Mouse (Mus musculus): ENCODE data around the gene Ihh. TPM values are rescaled to one million over a fixed set of nuclear protein-coding genes. Genes with fewer than 3 reads are reported as not detected.

Ihh gene
- polyA plus RNA-seq, 1 experiment from 2014 or later, result 24.9 TPM

- peak overlapping the region; percentile 84 for H3K9ac ChIP-seq (ENCODE audit: low read depth, low read length)
Observed at GRCm38 (mm10) chr1:74948784-74949665, 2.4 kb downstream of the Ihh start.

GRCm38 (mm10) chr1:74947986-74948670, 3.3 kb downstream of the Ihh start:
- Histone ChIP-seq H3K36me3 (ENCODE audit: control insufficient read depth, insufficient read depth) (peaks cover 20% of the 10 kb centered on the region; the same call in 1 of the 2 replicates), H3K4me1 (replicated peaks; ENCODE audit: control insufficient read depth, insufficient read depth, low read length) (peaks cover 3% of the 10 kb centered on the region; the same call in 1 of the 2 replicates), H3K4me3 (ENCODE audit: low read depth, low read length) (peak overlapping the region; percentile 70), H3K9ac (ENCODE audit: low read depth, low read length) (peak overlapping the region; percentile 84), H3K9me3 (ENCODE audit: control insufficient read depth) (no peaks in the 10 kb centered on the region), H3K27ac (ENCODE audit: low read depth, low read length) (0 out of 2 replicates have a peak overlapping the region, but pooled peaks have one; percentile 95), H3K27me3 (replicated peaks; ENCODE audit: control insufficient read depth, insufficient read depth, low read length) (peaks cover 34% of the 10 kb centered on the region), H3K4me2 (replicated peaks; ENCODE audit: low read depth) (peak overlapping the region; percentile 78)
- no peak for TF ChIP-seq CTCF (IDR thresholded peaks at IDR 0.05; ENCODE audit: low read depth)
- 3% methylated on average over 39 of the region's 41 CpGs for WGBS
- no peak for ATAC-seq

More at GRCm38 (mm10) chr1:74948784-74949665, 2.4 kb downstream of the Ihh start:
- Histone ChIP-seq H3K4me3 (ENCODE audit: low read depth, low read length) (peak overlapping the region; percentile 70), H3K9me3 (ENCODE audit: control insufficient read depth) (no peaks in the 10 kb centered on the region), H3K4me2 (replicated peaks; ENCODE audit: low read depth) (peak overlapping the region; percentile 78), H3K4me1 (replicated peaks; ENCODE audit: control insufficient read depth, insufficient read depth, low read length) (peaks cover 3% of the 10 kb centered on the region; the same call in 1 of the 2 replicates), H3K27me3 (replicated peaks; ENCODE audit: control insufficient read depth, insufficient read depth, low read length) (peaks cover 38% of the 10 kb centered on the region), H3K36me3 (ENCODE audit: control insufficient read depth, insufficient read depth) (peaks cover 20% of the 10 kb centered on the region; the same call in 1 of the 2 replicates), H3K27ac (ENCODE audit: low read depth, low read length) (peak overlapping the region; percentile 95)
- 1% methylated on average over 20 of the region's 20 CpGs for WGBS
- TF ChIP-seq CTCF (IDR thresholded peaks at IDR 0.05; ENCODE audit: low read depth), result peak; percentile 91
- ATAC-seq, result peak; percentile 68

DNA sequence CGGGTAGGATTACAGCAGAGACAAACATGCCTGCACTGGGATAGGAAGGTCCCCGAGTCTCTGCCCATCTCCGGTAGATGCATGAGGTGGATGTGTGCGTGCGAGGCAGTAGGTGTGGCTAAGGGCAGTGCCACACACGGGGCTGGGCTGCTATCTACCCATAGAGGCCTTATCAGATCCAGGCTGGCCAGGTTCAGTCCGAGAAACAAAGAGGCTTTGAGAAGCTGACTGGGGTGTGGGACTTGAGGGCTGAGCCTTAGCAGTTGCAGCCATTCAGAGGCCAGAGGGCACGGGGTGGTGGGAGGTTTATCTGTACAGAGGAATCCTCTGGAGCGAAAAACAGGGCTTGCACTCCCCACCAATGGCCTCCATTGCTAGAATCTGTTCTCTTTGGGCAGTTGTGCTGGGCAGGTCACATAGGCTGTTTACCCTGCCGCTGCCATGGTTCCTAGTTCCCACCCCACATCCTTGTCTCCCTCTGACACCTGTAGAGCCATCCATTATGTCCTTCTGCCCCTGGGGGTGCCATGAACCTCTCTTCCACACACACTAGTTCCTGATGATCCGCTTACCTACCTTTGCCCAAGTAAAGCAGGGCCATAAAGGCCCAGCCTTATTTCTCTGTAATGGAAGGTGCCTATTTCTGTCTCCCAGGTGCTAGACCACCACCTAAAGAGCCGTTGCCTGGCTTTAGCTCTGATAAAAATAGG, 9.7 kb downstream of the Ihh start:
- peak; percentile 89 for ATAC-seq

DNA sequence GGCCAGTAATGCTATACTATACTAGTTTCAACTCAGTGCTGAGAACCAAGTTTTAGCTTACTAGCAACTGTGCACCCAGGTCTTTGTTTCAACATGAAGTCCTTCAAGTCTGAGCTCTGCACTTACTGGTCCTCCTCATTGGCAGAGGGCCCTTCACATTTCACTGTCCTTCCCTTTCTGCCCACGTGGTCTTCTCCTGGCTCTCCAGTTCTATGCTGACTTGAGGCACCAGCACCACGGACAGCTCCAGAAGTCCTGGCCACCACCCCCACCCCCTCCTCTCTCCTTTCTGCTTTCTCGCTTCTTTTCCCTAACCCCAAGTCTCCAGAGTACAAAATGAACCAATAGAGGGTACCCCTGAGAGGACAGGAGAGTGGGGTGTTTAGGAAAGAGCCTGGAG, 11.7 kb downstream of the Ihh start:
- TF ChIP-seq CTCF (IDR thresholded peaks at IDR 0.05; ENCODE audit: low read depth), result no peak

More for the DNA sequence above, 9.7 kb downstream of the Ihh start:
- Histone ChIP-seq H3K9me3 (ENCODE audit: control insufficient read depth) (no peaks in the 10 kb centered on the region), H3K4me2 (replicated peaks; ENCODE audit: low read depth) (no peak overlapping the region), H3K9ac (ENCODE audit: low read depth, low read length) (no peak overlapping the region), H3K36me3 (ENCODE audit: control insufficient read depth, insufficient read depth) (peaks cover 15% of the 10 kb centered on the region; the same call in 1 of the 2 replicates), H3K27ac (ENCODE audit: low read depth, low read length) (peak overlapping the region; percentile 68), H3K4me1 (replicated peaks; ENCODE audit: control insufficient read depth, insufficient read depth, low read length) (no peaks in the 10 kb centered on the region), H3K27me3 (replicated peaks; ENCODE audit: control insufficient read depth, insufficient read depth, low read length) (no peaks in the 10 kb centered on the region), H3K4me3 (ENCODE audit: low read depth, low read length) (no peak overlapping the region)
- no peak for TF ChIP-seq CTCF (IDR thresholded peaks at IDR 0.05; ENCODE audit: low read depth)
- 23% methylated on average over 12 of the region's 12 CpGs for WGBS

GRCm38 (mm10) chr1:74936221-74936830, 15.1 kb downstream of the Ihh start:
- no peaks in the 10 kb centered on the region for H3K4me1 ChIP-seq (replicated peaks; ENCODE audit: control insufficient read depth, insufficient read depth, low read length)
- H3K4me3 ChIP-seq (ENCODE audit: low read depth, low read length), result no peak overlapping the region
- peak overlapping the region; percentile 60 for H3K4me2 ChIP-seq (replicated peaks; ENCODE audit: low read depth)
- WGBS, result 24% methylated on average over 12 of the region's 12 CpGs
- peak; percentile 80 for ATAC-seq
- H3K27me3 ChIP-seq (replicated peaks; ENCODE audit: control insufficient read depth, insufficient read depth, low read length), result no peaks in the 10 kb centered on the region
- no peak overlapping the region for H3K9ac ChIP-seq (ENCODE audit: low read depth, low read length)
- TF ChIP-seq CTCF (IDR thresholded peaks at IDR 0.05; ENCODE audit: low read depth), result no peak
- peak overlapping the region; percentile 78 for H3K27ac ChIP-seq (ENCODE audit: low read depth, low read length)
- no peaks in the 10 kb centered on the region for H3K36me3 ChIP-seq (ENCODE audit: control insufficient read depth, insufficient read depth)
- H3K9me3 ChIP-seq (ENCODE audit: control insufficient read depth), result no peaks in the 10 kb centered on the region

More for the DNA sequence above, 11.7 kb downstream of the Ihh start:
- Histone ChIP-seq H3K36me3 (ENCODE audit: control insufficient read depth, insufficient read depth) (peaks cover 1% of the 10 kb centered on the region; the same call in 1 of the 2 replicates), H3K27ac (ENCODE audit: low read depth, low read length) (no peak overlapping the region), H3K9ac (ENCODE audit: low read depth, low read length) (no peak overlapping the region), H3K9me3 (ENCODE audit: control insufficient read depth) (no peaks in the 10 kb centered on the region), H3K4me2 (replicated peaks; ENCODE audit: low read depth) (no peak overlapping the region), H3K4me3 (ENCODE audit: low read depth, low read length) (no peak overlapping the region), H3K27me3 (replicated peaks; ENCODE audit: control insufficient read depth, insufficient read depth, low read length) (no peaks in the 10 kb centered on the region), H3K4me1 (replicated peaks; ENCODE audit: control insufficient read depth, insufficient read depth, low read length) (no peaks in the 10 kb centered on the region)
- 10% methylated on average over 3 of the region's 3 CpGs for WGBS
- no peak for ATAC-seq

Measured in intestine, postnatal 0 days (tissue).